Mouse (Mus musculus) spleen, embryonic (tissue): ENCODE results near the gene Gm20388.

Source experiments
- CTCF ChIA-PET: fragments of 350-600 bp; sonication (Branson Sonifier 250); formaldehyde crosslinking; loops from one replicate; lab custom pipeline; 2022; lab: Charles Lee

The Gm20388 gene

DNA sequence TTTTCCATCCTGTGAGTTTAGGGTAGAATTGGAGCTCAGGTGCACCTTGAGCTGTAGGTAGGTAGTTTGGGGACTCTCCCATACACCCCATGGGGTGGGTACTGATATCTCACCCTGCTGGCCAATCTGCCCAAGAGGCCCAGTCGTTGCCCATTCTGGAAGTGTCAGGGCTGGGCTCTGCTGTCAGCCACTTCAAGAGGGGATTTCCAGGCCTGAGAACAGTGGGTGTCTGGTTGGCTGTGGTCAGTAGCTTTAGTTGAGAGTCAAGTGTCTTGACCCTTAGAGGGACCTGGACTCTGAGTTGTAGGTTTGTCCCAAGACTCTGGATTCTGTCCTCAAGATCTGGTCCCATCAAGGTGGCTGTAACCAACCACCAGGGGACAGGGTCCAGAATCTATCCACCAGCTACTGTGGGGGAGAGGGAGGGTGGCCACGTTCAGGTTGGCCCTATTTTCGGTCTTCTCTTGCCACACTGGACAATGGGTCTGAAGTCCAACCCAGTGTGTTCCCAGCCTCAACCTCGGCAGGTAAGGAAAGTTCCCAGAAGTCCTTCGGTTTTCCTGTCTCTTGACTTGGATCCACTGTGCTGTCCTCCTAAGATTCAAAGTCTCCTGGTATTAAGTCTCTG, 580.6 kb downstream of the Gm20388 start:
- CTCF ChIA-PET = interaction anchor here (0.7 kb wide), 1 partner anchor 15 kb away, joined by 3 read pairs; no protein-coding TSS in a partner anchor

DNA sequence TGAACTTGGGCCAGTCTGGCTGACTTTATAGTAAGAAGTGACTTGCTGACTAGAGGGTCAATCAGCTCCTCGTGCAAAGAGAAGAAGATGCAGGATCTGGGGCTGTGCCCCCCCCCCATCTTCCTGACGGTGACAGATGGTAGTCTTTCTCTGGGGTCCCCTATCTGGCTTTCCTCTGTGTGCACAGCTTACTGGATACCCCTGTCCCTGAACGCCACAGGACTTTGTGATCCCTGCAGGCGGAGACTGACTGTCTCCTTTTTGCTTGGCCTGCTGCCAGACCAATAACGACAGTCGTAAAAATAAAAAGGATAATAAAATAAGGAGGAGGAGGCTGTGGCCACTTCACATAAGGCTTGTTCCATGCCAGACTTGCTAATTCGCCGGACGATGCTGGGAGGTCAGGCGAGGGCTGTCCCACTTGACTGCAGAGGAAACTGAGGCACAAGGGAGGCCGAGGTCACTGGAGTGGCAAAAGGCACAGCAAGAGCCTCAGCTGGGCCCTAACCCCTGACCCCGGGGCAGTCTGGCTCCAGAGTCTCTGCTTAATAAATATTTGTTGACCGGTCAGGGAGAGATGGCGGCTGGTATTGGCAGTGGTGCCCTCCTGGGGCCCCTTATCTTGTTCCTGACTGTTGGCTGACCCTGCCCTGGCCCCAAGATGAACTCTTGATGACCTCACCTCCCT, 581.7 kb downstream of the Gm20388 start:
- CTCF ChIA-PET = interaction anchor here (1.0 kb wide), 1 partner anchor 12 kb away, joined by 4 read pairs; no protein-coding TSS in a partner anchor

DNA sequence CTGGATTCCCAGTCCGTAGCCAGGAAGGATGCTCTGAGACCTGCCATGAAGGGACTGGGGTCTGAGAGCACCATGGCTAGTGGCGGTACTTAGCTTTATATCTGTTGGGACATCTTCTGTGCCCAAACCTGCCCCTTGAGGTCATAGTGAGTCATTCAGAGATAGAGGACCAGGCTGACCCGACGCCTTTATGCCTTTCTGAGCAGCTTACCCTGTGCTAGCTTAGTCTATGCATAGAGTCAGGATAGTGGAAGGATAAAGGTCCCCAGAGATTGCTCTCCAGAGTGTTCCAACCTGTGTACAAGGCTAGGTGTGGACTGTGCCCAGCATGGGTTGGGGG, 582.2 kb downstream of the Gm20388 start:
- CTCF ChIA-PET = interaction anchor here (1.0 kb wide), 1 partner anchor 11 kb away, joined by 4 read pairs; no protein-coding TSS in a partner anchor

DNA sequence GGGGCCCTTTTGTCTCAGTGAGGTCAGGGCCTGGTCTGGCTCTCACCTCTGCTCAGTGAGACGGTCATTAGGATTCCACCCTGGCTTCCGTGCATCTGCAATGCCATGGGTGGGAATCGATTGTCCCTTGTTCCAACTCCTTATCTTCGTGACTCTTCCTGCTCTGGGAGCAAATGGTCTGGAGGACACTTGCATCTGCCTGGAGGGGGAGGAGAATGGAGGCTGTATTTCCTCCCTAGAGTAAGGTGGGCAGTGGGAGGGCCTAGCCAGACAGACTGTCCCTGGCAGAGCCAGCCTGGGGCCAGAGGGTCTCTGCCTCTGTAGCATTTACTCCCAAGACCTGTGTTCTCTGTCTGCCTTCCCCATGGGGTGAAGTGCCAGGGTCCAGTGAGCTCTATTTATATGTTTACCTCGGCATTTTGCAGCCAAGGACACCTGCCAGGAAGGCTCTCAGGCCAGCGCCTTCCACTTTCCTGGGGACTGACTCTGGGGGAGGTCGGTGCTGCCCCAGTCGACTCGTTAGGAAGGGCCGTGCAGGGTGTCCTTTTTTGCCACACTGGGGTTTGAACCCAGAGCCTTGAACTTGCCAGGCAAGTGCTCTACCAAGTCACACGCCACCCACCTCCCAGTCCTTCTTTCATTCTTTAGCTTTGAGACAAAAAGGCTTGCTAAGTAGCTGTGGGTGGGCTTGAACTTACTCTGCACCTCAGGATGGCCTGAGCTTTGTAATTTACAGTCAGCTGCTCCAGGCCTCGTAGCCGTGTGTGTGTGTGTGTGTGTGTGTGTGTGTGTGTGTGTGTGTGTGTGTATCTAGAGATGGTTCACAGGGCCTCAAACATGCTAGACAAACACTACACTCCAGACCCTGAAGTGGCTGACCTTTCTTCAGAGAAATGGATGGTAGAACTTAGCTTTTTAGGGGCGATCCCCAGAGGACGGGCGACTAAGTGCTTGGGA, 583.1 kb downstream of the Gm20388 start:
- CTCF ChIA-PET = no interaction called here

DNA sequence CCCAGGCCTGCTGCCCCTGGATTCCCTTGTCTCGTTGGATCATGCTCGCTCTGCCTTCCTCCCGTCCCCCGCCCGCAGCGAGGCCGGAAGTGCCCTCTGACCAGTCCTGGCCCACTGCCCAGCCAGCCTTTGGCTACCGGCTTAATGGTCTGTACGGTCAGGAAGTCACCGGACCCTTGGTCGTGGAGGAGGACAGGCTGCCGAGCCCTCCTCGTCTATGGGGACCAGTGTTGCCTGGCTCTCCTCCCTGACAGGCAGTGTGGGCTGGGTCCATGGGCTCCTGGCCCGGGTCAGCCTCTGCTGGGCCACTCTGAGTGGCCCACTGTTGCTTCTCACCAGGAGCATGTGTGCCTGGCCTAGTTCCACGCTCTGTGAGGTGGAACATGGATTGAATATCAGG, 584.3 kb downstream of the Gm20388 start:
- CTCF ChIA-PET = no interaction called here

DNA sequence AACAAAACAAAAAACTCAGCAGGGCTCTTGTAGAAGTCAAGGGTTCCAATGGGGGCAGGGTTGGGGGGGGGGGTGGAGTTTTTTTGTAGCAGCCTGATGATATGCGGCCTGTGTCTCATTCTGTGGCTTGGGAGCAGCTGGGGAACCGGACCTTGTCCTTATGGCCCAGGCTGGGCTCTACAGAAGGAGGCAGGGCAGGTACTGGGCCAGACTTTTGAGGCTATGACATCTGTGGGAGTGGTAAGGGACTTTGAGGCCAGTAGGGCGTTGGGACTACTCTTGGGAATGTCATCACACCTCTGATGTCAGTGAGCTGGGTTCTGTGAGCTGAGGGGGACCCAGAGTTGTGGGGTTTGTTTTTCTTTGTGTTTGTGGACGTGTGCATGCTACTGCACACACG, 584.8 kb downstream of the Gm20388 start:
- CTCF ChIA-PET = no interaction called here

DNA sequence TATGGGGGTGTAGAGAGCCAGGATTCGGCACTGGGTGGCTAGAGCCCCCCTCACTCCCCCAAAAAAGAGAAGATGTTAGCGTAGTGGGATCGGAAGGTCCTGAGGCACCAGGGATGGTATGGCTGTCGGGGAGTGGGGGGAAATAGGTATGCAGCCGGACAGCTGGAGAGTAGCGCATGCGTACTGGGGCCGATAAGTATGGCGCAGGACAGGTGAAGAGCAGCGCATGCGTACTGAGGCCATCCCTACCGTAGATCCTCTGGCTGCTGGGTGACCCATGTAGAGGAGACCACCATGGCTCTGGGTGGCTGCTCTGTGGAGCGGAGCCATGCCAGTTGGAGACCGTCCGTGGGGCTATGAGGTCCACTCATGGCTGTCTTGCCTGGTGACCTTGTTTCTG, 585.8 kb downstream of the Gm20388 start:
- CTCF ChIA-PET = no interaction called here

DNA sequence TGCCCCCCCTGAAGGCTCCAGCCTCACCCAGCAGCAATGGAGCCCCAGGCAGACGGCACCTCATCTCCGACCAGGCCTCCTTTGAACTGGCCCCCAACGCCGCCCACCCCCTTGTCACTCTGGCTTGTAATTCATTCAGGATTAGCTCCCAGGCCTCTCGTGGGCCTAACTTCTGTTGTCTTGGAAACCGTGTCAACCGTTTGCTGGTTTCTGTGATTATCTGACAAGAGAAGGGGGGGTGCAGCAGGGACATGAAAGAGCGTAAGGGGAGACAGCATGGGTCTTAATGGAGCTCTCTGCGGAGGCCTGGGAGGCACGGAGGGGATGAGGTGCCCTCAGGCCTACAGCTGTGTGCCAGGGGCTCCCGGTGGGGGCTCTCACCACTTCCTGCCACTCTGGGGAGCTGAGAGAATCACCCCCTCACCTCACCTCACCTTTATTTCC, 586.9 kb downstream of the Gm20388 start:
- CTCF ChIA-PET = interaction anchor here (0.5 kb wide), 1 partner anchor 35 kb away, joined by 3 read pairs; no protein-coding TSS in a partner anchor

DNA sequence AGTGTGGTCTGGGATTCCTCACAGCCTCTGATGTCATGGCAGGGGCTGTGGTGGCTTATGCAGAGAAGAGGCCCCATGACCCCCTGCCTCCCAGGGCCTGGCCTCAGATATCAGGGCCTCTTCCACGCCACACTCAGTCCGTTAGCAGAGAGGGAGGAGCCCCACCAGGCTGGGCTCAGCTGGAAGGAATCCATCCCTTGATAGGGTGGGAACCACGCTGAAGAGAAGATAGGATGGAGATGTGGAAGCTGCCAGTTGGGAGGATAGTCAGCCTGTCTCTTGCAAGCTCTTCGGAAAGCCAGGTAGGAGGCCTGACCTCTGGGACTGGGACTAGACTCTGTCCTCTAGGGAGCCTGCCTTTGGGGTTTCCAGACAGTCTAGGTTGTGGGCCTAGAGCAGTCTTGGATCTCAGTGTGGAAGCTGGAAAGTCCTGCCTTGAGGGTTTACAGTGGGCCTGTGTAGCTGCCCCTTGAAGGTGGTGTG, 587.7 kb downstream of the Gm20388 start:
- CTCF ChIA-PET = interaction anchor here (0.8 kb wide), 1 partner anchor 1408 kb away, joined by 3 read pairs; no protein-coding TSS in a partner anchor

DNA sequence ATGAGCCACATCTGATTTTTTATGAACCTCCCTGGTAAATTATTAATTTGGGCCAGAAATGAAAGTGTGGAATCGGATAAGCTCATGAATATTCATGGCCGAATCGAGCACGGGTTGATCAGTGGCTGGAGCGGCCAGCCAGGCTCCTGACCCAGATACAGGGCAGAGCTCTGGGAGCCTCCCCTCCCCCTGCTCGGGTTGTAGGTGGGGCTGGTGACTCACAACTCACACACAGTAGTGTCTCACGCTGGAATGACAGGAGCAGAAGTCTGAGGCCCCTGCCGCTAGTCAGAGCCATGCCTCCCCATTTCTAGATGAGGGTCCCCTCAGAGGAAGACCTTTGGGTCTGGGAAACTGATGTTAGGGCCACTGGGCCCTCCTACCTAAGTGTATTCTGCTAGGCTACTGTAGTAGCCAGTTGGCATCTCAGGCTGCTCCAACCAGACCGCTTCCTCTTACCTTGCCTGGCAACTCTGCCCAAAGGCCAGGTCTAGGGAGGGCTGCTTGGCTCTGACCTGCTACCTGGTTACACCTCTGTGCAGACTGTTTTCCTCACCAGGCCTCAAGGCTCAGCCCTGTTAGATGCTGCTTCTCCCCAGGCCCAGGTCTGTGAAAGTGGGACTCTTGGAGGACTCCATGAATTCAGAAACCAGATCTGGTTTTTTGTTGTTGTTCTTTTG, 588.4 kb downstream of the Gm20388 start:
- CTCF ChIA-PET = interaction anchor here (0.8 kb wide), 1 partner anchor 1407 kb away, joined by 3 read pairs; no protein-coding TSS in a partner anchor

DNA sequence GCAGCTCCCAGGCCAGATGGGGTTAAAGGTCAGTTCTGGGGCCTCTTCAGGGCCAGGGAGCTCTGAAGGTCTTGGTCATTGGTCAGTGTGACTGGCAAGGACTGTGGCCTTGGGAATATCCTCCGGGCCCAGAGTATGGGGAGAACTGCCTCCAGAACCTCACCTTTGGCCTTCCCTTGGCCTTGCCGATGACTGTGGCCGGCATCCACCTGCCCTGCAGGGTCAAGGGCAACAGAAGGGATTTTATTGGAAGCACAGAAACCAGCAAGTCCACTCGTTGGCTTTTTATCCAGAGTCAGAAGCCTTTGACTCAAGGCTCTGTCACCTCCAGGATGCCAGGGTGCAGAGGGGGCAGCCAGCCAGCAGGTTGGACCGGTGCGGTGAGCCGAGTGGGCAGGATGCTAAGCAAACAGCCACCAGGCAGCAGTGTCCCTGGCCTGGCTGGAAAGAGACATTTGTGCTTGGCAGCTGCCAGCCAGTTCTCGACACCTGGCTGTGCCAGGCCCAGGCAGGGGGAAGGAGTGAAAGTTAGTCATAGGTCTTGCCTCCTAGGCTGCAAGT, 590.1 kb downstream of the Gm20388 start:
- CTCF ChIA-PET = interaction anchor here (0.7 kb wide), 1 partner anchor 12 kb away, joined by 16 read pairs; no protein-coding TSS in a partner anchor

DNA sequence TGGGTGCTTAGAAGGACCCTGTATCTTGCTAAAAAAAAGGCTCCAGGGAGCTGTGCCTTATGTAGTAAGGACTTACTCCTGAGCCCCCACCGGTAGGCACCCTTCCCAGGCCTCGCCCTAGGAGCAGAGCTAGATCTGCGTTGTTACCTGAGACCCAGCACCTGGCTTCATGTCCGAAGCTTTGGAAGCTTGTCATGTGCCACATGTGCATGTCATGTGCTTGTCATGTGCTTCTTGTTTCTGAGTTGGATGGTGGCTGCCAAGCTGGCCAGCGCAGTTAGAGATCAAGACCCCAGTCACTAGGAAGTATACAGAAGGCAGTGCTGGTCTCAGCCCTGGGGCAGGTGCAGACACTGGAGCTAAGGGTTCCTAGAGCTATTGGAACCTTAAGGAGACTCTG, 590.8 kb downstream of the Gm20388 start:
- CTCF ChIA-PET = no interaction called here

DNA sequence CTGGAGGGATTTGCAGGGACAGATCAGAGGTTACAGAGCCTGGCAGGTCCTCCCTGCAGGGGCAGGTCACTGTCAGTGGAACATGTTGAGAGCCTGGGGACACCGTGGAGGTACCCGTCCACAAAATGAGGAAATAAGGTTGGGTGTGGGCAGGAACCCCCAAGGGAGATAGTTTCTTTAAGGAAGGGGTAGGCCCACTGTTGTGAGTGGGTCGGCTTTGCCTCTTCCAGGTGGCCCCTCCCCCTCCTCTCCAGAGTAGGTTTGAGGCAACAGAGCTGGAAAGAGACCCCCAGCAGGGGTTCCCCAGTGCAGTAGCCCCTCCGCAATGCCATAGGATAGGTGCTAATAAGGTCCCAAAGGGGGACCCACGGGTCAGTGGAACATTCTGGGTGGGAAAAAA, 591.8 kb downstream of the Gm20388 start:
- CTCF ChIA-PET = interaction anchor here (0.6 kb wide), 2 partner anchors 99 to 115 kb away, joined by 3 read pairs; no protein-coding TSS in a partner anchor

DNA sequence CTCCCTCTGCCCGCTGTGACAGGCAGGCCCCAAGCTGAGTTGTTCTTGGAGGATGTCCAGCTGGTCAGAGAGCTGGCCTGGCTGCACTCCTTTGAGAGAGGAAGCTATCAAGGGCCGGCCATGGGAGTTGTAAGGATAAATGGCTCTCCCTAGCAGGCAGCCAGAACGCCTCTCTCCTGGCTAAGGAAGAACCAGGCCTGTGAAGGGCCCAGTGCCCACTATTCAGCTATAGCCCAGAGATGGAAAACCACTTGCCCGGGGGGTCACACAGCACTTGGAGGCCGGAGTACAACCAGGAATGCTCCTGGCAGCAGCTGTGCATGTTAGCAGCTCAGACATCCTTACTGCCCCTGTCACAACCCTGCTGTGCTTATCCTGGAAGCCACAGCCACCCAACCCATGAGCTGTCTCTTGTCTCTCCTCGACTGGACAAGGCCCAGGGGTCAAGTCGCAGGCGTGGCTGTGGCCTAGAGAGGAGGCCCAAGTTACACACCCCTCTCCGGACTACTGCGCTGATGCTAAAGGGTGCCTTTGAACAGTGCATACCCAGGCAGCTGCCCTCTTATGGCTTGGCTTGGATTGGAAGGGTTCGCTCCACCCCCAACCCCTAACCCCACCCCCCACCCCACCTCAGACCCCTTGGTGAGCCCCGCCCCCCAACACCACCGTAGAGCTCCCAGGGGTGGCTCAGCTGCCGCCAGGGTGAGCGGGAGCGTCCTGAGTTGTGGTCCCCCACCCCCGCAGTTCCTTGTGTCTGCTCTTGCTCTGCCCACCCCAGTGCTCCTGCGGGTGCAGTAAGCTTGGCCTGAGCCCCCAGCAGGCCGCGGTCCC, 593.8 kb downstream of the Gm20388 start:
- CTCF ChIA-PET = interaction anchor here (0.6 to 1.0 kb wide), 4 partner anchors 9 to 145 kb away, joined by 3 to 5 read pairs (median 4); no protein-coding TSS in a partner anchor

DNA sequence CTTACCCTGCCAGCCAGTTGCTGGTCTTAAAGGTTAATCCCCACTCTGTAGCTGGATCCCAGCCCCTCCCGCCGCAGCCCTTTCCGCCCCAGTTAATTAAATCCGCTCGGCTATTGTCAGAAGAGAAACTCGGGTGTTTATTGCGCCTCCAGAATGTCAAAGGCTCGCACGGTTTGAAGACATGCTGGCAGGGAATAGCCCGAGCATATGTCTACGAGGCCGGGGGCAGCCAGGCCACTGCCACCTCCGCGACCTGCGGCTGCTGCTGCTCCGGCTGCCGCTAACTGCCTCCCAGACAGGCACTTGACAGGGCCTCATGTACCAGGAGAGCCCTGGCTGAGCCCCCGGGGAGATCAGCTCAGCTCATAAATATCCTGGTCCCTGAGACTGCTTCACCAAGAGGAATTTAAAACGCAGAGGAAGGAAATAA, 594.5 kb downstream of the Gm20388 start:
- CTCF ChIA-PET = interaction anchor here (1.2 kb wide), 1 partner anchor 21 kb away, joined by 3 read pairs; no protein-coding TSS in a partner anchor

DNA sequence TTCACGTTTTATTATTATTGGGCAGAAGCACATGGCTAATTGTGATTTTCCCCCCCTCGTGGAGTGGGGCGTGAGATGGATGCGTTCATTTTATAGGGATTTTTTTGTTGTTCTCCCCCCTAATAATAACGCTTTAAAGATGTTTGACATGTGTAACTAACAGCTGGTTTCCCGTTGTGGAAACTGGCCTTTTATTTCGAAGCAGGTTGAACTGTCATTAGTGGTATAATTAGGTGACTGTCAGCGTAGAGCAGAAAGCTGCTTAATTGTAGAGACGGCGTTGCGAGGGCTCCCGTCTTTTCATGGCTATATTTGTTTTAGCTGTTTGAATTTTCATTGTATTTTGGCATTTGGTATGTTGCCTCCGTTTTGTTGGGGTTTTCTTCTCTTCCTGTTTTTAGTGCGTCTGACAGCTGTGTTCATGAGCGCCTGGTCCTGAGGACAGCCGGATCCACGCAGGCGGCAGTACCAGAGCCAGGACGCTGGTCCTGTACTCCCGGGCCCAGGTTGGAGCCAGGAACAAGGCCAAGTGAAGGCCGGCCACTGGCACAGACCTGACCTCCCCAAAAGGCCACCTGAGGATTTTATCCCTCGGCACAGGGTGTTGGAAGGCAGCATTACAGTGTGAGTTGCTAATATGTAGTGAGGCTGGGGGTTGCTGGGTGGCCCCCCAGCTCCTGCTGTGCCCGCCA, 595.1 kb downstream of the Gm20388 start:
- CTCF ChIA-PET = interaction anchor here (1.2 kb wide), 1 partner anchor 20 kb away, joined by 3 read pairs; no protein-coding TSS in a partner anchor

DNA sequence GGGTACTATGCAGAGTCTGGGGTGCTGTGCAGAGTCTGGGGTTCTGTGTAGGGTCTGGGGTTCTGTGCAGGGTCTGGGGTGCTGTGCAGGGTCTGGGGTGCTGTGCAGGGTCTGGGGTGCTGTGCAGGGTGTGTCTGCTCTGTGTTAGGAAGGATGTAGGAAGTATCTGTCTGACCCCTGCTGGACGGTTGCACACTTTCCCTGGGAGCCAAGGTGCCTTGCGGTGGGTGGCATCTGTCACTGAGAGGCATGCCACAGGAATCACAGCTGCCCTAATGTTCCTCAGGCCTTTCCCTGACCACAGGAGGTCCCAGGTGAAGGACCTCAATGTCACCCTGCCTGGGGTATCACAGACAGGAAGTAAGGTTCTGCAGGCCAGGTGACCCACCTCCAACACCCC, 595.9 kb downstream of the Gm20388 start:
- CTCF ChIA-PET = interaction anchor here (0.6 kb wide), 1 partner anchor 36 kb away, joined by 3 read pairs; no protein-coding TSS in a partner anchor

DNA sequence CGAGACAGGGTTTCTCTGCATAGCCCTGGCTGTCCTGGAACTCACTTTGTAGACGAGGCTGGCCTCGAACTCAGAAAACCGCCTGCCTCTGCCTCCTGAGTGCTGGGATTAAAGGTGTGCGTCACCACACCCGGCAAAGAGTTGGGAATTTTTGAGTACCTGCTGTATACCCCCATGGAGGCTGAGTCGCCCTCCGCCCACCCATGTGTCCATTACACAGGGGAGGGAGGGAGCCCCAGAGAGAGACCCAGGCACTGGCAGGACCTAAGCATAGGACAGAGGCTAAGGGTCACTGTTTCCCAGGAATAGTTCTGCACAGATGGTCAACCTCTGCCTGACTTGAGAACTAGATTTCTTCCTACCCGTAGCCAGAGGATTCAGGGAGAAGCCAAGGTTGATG, 596.6 kb downstream of the Gm20388 start:
- CTCF ChIA-PET = no interaction called here
